Mouse (Mus musculus) cerebellum, adult 2 months (tissue): Measurements from ENCODE around the gene Cyb5rl. TPM values are rescaled to one million over a fixed set of nuclear protein-coding genes. Genes with fewer than 3 reads are reported as not detected.

ENCODE experiments used
- DNase-seq, 2 experiments: peaks; one replicate each; pipeline ENCODE4 v3.0.0; 2021
- H3K27ac ChIP-seq: fragments of 200-500 bp; 2 replicates; pipeline ENCODE4 v1.5.1; 2012; ENCODE audit warnings: low read length, control low read depth, inconsistent platforms; ENCODE audit not compliant: insufficient read depth
- H3K27me3 ChIP-seq: fragments of 200-500 bp; 2 replicates; pipeline ENCODE4 v1.6.1; 2012; ENCODE audit warnings: inconsistent platforms, mild to moderate bottlenecking, low read length, moderate library complexity; ENCODE audit not compliant: control insufficient read depth, insufficient read depth
- H3K4me1 ChIP-seq: fragments of 200-500 bp; 2 replicates; pipeline ENCODE4 v1.6.1; 2011; ENCODE audit warnings: low read length; ENCODE audit not compliant: control insufficient read depth, insufficient read depth
- H3K4me3 ChIP-seq: fragments of 200-500 bp; replicated peaks from 2 replicates; pipeline ENCODE3; 2011; ENCODE audit warnings: mild to moderate bottlenecking, low read depth, low read length, control low read depth; ENCODE audit not compliant: insufficient read depth
- CTCF ChIP-seq: fragments of 200-500 bp; IDR thresholded peaks from 2 replicates; pipeline ENCODE4 v1.5.1; 2011; ENCODE audit warnings: low read depth, mild to moderate bottlenecking, control low read depth, low read length, moderate library complexity, borderline replicate concordance; ENCODE audit not compliant: insufficient read depth
- POLR2A ChIP-seq: fragments of 200-500 bp; IDR thresholded peaks from 2 replicates; pipeline ENCODE4 v1.6.1; 2011; ENCODE audit warnings: low read length, control low read depth, borderline replicate concordance; ENCODE audit not compliant: insufficient read depth
- WGBS: fragments of 180-500 bp; shearing (Covaris S2); methylation state at CpG from one replicate; pipeline ENCODE4 v1.1.7; 2018; 5-methylcytosine and 5-hydroxymethylcytosine counted together
- polyA plus RNA-seq: library from polyadenylated mRNA; depleted of rRNA; stranded (reverse); fragments of >200 nt; gene quantifications from 2 replicates; pipeline ENCODE4 v1.2.3, GENCODE M21; 2012

Cyb5rl gene
- polyA plus RNA-seq, 1 experiment = 5.7 TPM

- H3K4me3 ChIP-seq = no peak overlapping the region
- no peak for DNase-seq
- no peaks in the 10 kb centered on the region for H3K4me1 ChIP-seq
- WGBS = 75% methylated on average over 4 of the region's 4 CpGs
- TF ChIP-seq CTCF (no peak), POLR2A (no peak)
- H3K27me3 ChIP-seq = no peaks in the 10 kb centered on the region
- no peak overlapping the region for H3K27ac ChIP-seq
Observed at GRCm38 (mm10) chr4:107119056-107119455, 52.3 kb downstream of the Cyb5rl start.

DNA sequence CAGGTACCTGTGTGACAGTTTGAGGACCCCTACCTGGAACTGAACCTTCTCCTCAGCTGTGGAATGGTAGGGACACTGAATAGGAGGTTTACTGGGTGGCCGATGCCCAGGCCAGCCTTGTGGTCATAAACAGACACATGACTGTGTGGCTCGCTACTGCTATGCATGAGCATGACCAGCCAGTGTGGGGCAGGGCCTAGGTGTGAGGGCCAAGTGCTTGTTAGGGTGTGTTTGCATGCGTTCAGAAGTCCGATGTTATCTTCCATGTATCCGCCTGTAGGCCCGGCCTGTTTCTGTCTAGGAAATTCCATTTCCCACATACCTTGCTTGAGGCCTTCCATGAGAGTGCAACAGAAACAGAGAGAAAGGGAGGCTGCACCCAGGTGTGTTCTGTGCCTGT is 53.9 kb downstream of the Cyb5rl start:
- WGBS = 97% methylated on average over 6 of the region's 6 CpGs

DNA sequence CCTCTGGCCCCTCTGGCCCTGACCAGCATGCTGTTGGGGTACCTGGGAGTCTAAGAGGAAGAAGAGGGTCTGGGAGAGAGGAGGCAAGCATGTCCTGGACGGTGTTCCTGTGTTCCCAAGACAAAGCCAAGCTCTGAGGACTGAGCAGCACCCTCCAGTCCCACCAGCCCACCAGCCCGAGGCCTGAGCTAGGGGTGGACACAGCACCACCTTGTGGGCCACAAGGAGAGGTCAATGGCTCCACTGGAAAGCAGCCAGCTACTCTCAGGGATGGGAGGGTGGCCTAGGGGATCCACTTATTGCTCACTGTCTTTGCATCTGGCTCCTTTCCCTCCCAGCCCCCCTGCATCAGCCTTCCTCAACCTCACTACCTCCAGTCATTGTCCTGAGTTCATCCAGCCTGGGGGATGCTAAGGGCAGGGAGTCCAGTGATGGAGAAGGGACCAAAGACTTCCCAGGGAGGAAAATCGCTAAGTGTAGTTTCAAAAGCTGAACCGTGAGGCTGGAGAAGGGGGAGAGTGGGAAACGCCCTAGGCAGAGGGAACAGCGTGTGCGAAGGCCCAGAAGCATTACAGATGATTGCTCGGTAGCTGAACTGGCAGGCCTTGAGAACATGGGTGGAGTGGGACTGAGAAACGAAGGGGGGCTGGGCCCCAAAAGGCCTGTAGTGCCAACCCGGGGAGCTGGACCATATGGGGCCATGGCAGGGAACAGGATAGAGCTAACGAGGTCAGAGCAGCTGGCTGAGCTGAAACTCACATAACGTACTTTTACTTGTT is 54.6 kb downstream of the Cyb5rl start:
- peak; percentile 21 to 23 for DNase-seq
- no peak overlapping the region for H3K4me3 ChIP-seq
- H3K4me1 ChIP-seq = peaks cover 5% of the 10 kb centered on the region; the same call in 1 of the 2 replicates
- H3K27ac ChIP-seq = no peak overlapping the region
- peak; percentile 52; the same call in 1 of the 2 replicates for TF ChIP-seq CTCF
- TF ChIP-seq POLR2A = no peak
- WGBS = 60% methylated on average over 12 of the region's 12 CpGs
- no peaks in the 10 kb centered on the region for H3K27me3 ChIP-seq

More for the DNA sequence above, 53.9 kb downstream of the Cyb5rl start:
- no peak for DNase-seq
- Histone ChIP-seq H3K4me3 (no peak overlapping the region), H3K27ac (no peak overlapping the region), H3K4me1 (peaks cover 5% of the 10 kb centered on the region; the same call in 1 of the 2 replicates), H3K27me3 (no peaks in the 10 kb centered on the region)
- TF ChIP-seq POLR2A = no peak
- TF ChIP-seq CTCF = no peak

GRCm38 (mm10) chr4:107124376-107124775 is 57.6 kb downstream of the Cyb5rl start:
- TF ChIP-seq POLR2A (no peak), CTCF (no peak)
- Histone ChIP-seq H3K4me3 (no peak overlapping the region), H3K4me1 (peaks cover 15% of the 10 kb centered on the region), H3K27ac (no peak overlapping the region), H3K27me3 (no peaks in the 10 kb centered on the region)
- 73% methylated on average over 7 of the region's 7 CpGs for WGBS
- no peak for DNase-seq

DNA sequence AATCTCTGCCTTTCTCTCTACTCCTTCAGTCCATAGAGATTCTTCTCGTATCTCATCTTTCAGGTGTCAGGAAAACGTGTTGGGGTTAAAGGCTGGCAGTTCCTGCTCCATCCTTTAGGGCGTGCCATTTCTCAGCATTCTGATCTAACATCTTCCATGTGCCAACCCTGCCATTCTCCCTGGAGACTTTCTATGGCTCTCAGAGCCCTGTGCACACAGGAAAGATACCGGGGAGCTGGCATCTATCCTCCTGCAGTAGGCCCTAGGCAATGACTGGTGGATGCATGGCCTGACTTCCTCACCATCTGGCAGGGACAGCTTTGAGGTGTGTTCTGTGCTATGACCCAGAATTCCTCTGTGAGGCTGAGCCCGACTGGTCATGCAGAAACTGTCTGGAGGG is 58.3 kb downstream of the Cyb5rl start:
- TF ChIP-seq CTCF (0 out of 2 replicates have a peak, but pooled peaks have one; percentile 15), POLR2A (no peak)
- no peak overlapping the region for H3K4me3 ChIP-seq
- no peak overlapping the region for H3K27ac ChIP-seq
- no peaks in the 10 kb centered on the region for H3K27me3 ChIP-seq
- peak; percentile 29 to 32 for DNase-seq
- H3K4me1 ChIP-seq = peaks cover 15% of the 10 kb centered on the region
- WGBS = 34% methylated on average over 5 of the region's 5 CpGs

- no peak for DNase-seq
- Histone ChIP-seq H3K4me3 (no peak overlapping the region), H3K27ac (no peak overlapping the region), H3K27me3 (no peaks in the 10 kb centered on the region), H3K4me1 (peaks cover 15% of the 10 kb centered on the region)
- 76% methylated on average over 10 of the region's 10 CpGs for whole genome bisulfite sequencing
- TF ChIP-seq POLR2A = no peak
- no peak for TF ChIP-seq CTCF
Observed at GRCm38 (mm10) chr4:107126389-107126788, 59.6 kb downstream of the Cyb5rl start.

- WGBS = 81% methylated on average over 13 of the region's 13 CpGs
- H3K4me1 ChIP-seq = peaks cover 15% of the 10 kb centered on the region
- H3K27ac ChIP-seq = no peak overlapping the region
- no peak for TF ChIP-seq POLR2A
- no peak for TF ChIP-seq CTCF
- no peak for DNase-seq
- H3K27me3 ChIP-seq = no peaks in the 10 kb centered on the region
- no peak overlapping the region for H3K4me3 ChIP-seq
Observed at GRCm38 (mm10) chr4:107126891-107127524, 60.2 kb downstream of the Cyb5rl start.

GRCm38 (mm10) chr4:107127901-107128669 is 61.3 kb downstream of the Cyb5rl start:
- peaks cover 15% of the 10 kb centered on the region for H3K4me1 ChIP-seq
- H3K27ac ChIP-seq = no peak overlapping the region
- peak; percentile 55 to 63 for DNase-seq

More at GRCm38 (mm10) chr4:107127901-107128669, 61.3 kb downstream of the Cyb5rl start:
- Histone ChIP-seq H3K27me3 (no peaks in the 10 kb centered on the region), H3K4me3 (no peak overlapping the region)
- TF ChIP-seq CTCF (peak; percentile 25; the same call in 1 of the 2 replicates), POLR2A (no peak)
- whole genome bisulfite sequencing = 26% methylated on average over 13 of the region's 13 CpGs
